Mouse (Mus musculus) limb, embryonic 14.5 days (tissue): Measurements from ENCODE around the gene Man2c1. TPM values are rescaled to one million over a fixed set of nuclear protein-coding genes. Genes with fewer than 3 reads are reported as not detected.

Experiments
- ATAC-seq: fragments of 200-750 bp; cut with Nextera tagmentation; 2 replicates; pipeline ENCODE4 v1.8.0; 2017; ENCODE audit warnings: low read depth, moderate number of reproducible peaks, moderate TSS enrichment; ENCODE audit not compliant: low FRiP score
- DNase-seq: peaks from one replicate; pipeline ENCODE4 v3.0.0-alpha.2; 2015; ENCODE audit warnings: low spot score
- H3K27ac ChIP-seq: fragments of 300-500 bp; sonication (generic); replicated peaks from 2 replicates; pipeline ENCODE4 v1.5.1; 2014; ENCODE audit warnings: low read depth, mild to moderate bottlenecking, low read length, moderate library complexity, mixed read lengths
- H3K27me3 ChIP-seq: fragments of 300-500 bp; sonication (generic); 2 replicates; pipeline ENCODE4 v1.6.1; 2014; ENCODE audit warnings: low read length, mixed read lengths; ENCODE audit not compliant: control insufficient read depth, insufficient read depth
- H3K36me3 ChIP-seq: fragments of 300-500 bp; sonication (generic); 2 replicates; pipeline ENCODE4 v1.6.1; 2014; ENCODE audit warnings: mild to moderate bottlenecking, low read length, moderate library complexity, mixed read lengths; ENCODE audit not compliant: control insufficient read depth, insufficient read depth
- H3K4me1 ChIP-seq: fragments of 300-500 bp; sonication (generic); 2 replicates; pipeline ENCODE4 v1.6.1; 2014; ENCODE audit warnings: antibody characterized with exemption, low read length, mixed read lengths; ENCODE audit not compliant: control insufficient read depth, insufficient read depth
- H3K4me2 ChIP-seq: fragments of 300-500 bp; sonication (generic); replicated peaks from 2 replicates; pipeline ENCODE4 v1.6.1; 2014; ENCODE audit warnings: low read depth, mild to moderate bottlenecking, low read length, moderate library complexity; ENCODE audit not compliant: severe bottlenecking
- H3K4me3 ChIP-seq: fragments of 300-500 bp; sonication (generic); replicated peaks from 2 replicates; pipeline ENCODE4 v1.5.1; 2014; ENCODE audit warnings: low read length
- H3K9ac ChIP-seq: fragments of 300-500 bp; sonication (generic); 2 replicates; pipeline ENCODE4 v1.6.1; 2014; ENCODE audit warnings: mild to moderate bottlenecking, low read depth, low read length, moderate library complexity; ENCODE audit not compliant: severe bottlenecking
- H3K9me3 ChIP-seq: fragments of 300-500 bp; sonication (generic); 2 replicates; pipeline ENCODE4 v1.6.1; 2016; ENCODE audit warnings: low read length; ENCODE audit not compliant: control insufficient read depth
- POLR2A ChIP-seq: fragments of 200-500 bp; IDR thresholded peaks from 2 replicates; pipeline ENCODE4 v1.8.0; 2012; ENCODE audit warnings: inconsistent platforms, mild to moderate bottlenecking, moderate library complexity, borderline replicate concordance; ENCODE audit not compliant: insufficient read depth, insufficient read length; ENCODE audit errors: extremely low read depth
- WGBS: fragments of 180-500 bp; shearing (Covaris S2); extraction: QIAGEN DNeasy Blood & Tissue Kit; methylation state at CpG from one replicate; pipeline ENCODE4 v1.1.7; 2014; 5-methylcytosine and 5-hydroxymethylcytosine counted together
- polyA plus RNA-seq, 2 experiments: library from polyadenylated mRNA; depleted of rRNA in 1 of 2; stranded (reverse) in 1 of 2; unstranded in 1 of 2; fragments of >200 nt; fragmentation: Nextera tagmentation in 1 of 2; extraction: Ambion mirVana in 1 of 2; gene quantifications; 2 replicates each; pipeline versions ENCODE4 v1.2.1 to v1.2.3; 2012 to 2014

Gene Man2c1
- 177 and 268 TPM in 2 replicates for polyA plus RNA-seq (2012; rRNA removed)
- 41.3 and 46.7 TPM in 2 replicates for polyA plus RNA-seq (2014; fragmentation: Nextera tagmentation; extraction: Ambion mirVana)

- Histone ChIP-seq H3K4me2 (peak within 1 kb of the TSS; percentile 80), H3K27ac (peak within 1 kb of the TSS; percentile 89), H3K36me3 (peaks cover 40% of the 10 kb centered on the region), H3K4me3 (peak within 1 kb of the TSS; percentile 75), H3K4me1 (peaks cover 9% of the 10 kb centered on the region; the same call in 1 of the 2 replicates), H3K9me3 (no peaks in the 10 kb centered on the region), H3K9ac (peak within 1 kb of the TSS; percentile 74), H3K27me3 (no peaks in the 10 kb centered on the region)
- ATAC-seq (peak; percentile 89), DNase-seq (peak; percentile 96)
- TF ChIP-seq POLR2A = 0 out of 2 replicates have a peak, but pooled peaks have one; percentile 16
- WGBS = under 1% methylated on average over 51 of the region's 58 CpGs
Observed at GRCm38 (mm10) chr9:57130577-57131433, at the start of gene Man2c1. TSS of gene Man2c1 (plus strand) at chr9:57130690.

DNA sequence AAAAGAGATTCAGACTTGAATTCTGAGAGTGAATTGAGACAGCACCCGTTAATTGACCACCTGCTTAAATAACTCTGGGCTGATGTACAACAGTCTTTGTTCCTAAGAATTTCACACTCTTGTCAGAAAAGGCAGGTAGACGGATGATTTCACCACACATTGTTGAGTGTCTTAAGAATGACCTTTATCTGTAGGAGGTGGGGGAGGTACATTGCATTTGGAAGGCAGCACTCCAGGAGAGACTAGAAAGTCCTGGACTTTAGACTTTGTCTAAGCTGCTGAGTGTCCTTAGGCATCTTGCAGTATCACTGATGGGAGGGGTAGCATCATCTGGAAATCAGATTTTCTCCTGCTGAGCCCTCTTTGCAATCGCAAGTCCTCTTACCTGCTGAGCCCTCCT lies 48.3 kb upstream of the Man2c1 start:
- Histone ChIP-seq H3K4me1 (0 out of 2 replicates have a peak, but pooled peaks cover 3% of the 10 kb centered on the region), H3K9me3 (no peaks in the 10 kb centered on the region), H3K36me3 (peaks cover 7% of the 10 kb centered on the region), H3K4me3 (no peak overlapping the region), H3K9ac (no peak overlapping the region), H3K27me3 (no peaks in the 10 kb centered on the region), H3K27ac (no peak overlapping the region), H3K4me2 (no peak overlapping the region)
- DNase-seq = no peak
- ATAC-seq = no peak
- TF ChIP-seq POLR2A = no peak
- 74% methylated on average over 3 of the region's 3 CpGs for WGBS

DNA sequence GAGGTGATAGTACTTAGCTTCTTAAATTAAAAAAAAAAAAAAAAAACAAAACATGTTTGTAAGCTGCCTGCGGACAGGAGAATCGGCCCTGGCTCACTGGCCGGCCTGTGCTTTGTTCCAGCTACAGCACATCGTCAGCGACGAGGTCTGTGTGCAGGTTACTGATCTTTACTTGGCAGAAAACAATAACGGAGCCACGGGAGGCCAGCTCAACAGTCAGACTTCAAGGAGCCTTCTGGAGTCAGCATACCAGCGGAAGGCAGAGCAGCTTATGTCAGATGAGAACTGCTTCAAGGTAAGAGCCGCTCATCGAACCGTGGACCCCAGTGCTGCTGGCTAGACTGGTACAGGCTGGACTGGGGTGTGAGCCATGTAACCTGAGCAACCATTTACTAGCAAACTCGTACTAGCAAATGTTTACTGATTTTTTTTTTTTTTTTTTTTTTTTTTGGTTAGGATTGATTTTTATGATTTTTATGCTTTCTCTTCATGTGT lies 13.2 kb upstream of the Man2c1 start:
- no peak for TF ChIP-seq POLR2A
- H3K9ac ChIP-seq = no peak overlapping the region
- peaks cover 87% of the 10 kb centered on the region for H3K36me3 ChIP-seq
- 91% methylated on average over 13 of the region's 13 CpGs for WGBS
- DNase-seq = no peak
- no peaks in the 10 kb centered on the region for H3K27me3 ChIP-seq
- no peak overlapping the region for H3K4me3 ChIP-seq
- no peaks in the 10 kb centered on the region for H3K9me3 ChIP-seq
- no peak for ATAC-seq
- no peak overlapping the region for H3K4me2 ChIP-seq
- H3K4me1 ChIP-seq = no peaks in the 10 kb centered on the region
- no peak overlapping the region for H3K27ac ChIP-seq

- Histone ChIP-seq H3K4me3 (peak overlapping the region; percentile 75; the same call in 1 of the 2 replicates), H3K4me1 (peaks cover 9% of the 10 kb centered on the region; the same call in 1 of the 2 replicates), H3K4me2 (peak overlapping the region; percentile 80), H3K27ac (no peak overlapping the region), H3K27me3 (no peaks in the 10 kb centered on the region), H3K9ac (no peak overlapping the region), H3K36me3 (peaks cover 39% of the 10 kb centered on the region), H3K9me3 (no peaks in the 10 kb centered on the region)
- ATAC-seq (no peak), DNase-seq (no peak)
- no peak for TF ChIP-seq POLR2A
Observed at GRCm38 (mm10) chr9:57129641-57130040, 849 bp upstream of the Man2c1 start.

DNA sequence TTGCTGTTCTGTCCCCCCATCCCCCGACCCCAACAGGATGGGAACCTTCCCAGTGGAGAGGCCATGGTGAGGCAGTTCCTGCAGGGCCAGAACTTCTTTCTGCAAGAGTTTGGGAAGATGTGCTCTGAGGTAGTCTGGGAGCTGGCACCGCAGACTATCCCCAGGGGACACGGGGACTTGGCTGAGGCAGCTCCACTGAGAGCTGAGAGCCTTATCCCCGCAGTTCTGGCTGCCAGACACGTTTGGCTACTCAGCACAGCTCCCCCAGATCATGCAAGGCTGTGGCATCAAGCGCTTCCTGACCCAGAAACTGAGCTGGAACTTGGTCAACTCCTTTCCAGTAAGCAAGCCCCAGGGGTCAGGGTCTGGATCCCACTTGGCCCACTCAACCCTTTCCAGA lies 6.8 kb downstream of the Man2c1 start:
- 84% methylated on average over 6 of the region's 6 CpGs for WGBS
- no peak for TF ChIP-seq POLR2A
- no peak for ATAC-seq

More for the DNA sequence above, 6.8 kb downstream of the Man2c1 start:
- Histone ChIP-seq H3K27ac (no peak overlapping the region), H3K36me3 (peaks cover 68% of the 10 kb centered on the region), H3K27me3 (no peaks in the 10 kb centered on the region), H3K9ac (no peak overlapping the region), H3K4me1 (no peaks in the 10 kb centered on the region), H3K4me2 (no peak overlapping the region), H3K9me3 (no peaks in the 10 kb centered on the region), H3K4me3 (no peak overlapping the region)
- DNase-seq = no peak
